Mouse (Mus musculus) E14TG2a.4 (cell line): Measurements from ENCODE around the gene Sf3b2.

ENCODE experiments used
- CTCF ChIP-seq: conservative IDR thresholded peaks from 2 replicates; pipeline ENCODE4 v1.5.1; 2014; ENCODE audit warnings: low read length
- POU5F1 ChIP-seq: IDR thresholded peaks from 2 replicates; pipeline ENCODE4 v1.6.1; 2014; ENCODE audit warnings: low read length, borderline replicate concordance

DNA sequence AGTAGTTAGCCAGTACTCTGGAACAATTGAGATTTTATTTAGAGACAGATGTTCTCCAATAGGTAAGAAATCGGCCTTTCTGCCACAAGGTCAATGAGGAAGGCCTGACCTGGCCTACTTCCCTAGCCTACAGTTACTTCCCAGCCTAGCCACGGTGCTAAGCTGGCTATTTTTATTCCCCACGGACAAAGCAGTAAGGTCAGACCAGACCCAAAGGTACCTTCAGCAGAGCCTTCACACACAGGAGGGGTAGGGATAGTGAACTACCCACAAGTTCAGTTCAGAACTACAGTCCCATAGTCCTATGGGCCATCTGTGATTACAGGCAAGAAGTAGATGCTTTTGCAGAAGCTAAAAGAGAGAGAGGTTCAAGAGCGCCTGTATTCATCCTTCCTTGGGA lies 21.3 kb downstream of the Sf3b2 start:
- TF ChIP-seq CTCF (no peak), POU5F1 (no peak)
